Mouse (Mus musculus) hindbrain, embryonic 16.5 days (tissue): ENCODE measurements around the gene Pak3. TPM values are rescaled to one million over a fixed set of nuclear protein-coding genes. Genes with fewer than 3 reads are reported as not detected.

Experiments used
- ATAC-seq: fragments of 200-750 bp; cut with Nextera tagmentation; 2 replicates; pipeline ENCODE4 v1.8.0; 2017; ENCODE audit warnings: moderate TSS enrichment, moderate library complexity
- H3K27ac ChIP-seq: fragments of 300-500 bp; sonication (generic); 2 replicates; pipeline ENCODE4 v1.5.1; 2014; ENCODE audit warnings: low read depth, mild to moderate bottlenecking, control low read depth, low read length, moderate library complexity
- H3K27me3 ChIP-seq: fragments of 300-500 bp; sonication (generic); replicated peaks from 2 replicates; pipeline ENCODE4 v1.6.1; 2014; ENCODE audit warnings: low read length; ENCODE audit not compliant: control insufficient read depth, insufficient read depth
- H3K36me3 ChIP-seq: fragments of 300-500 bp; sonication (generic); 2 replicates; pipeline ENCODE4 v1.6.1; 2014; ENCODE audit warnings: mild to moderate bottlenecking, low read length, moderate library complexity, mixed read lengths; ENCODE audit not compliant: control insufficient read depth, insufficient read depth
- H3K4me1 ChIP-seq: fragments of 300-500 bp; sonication (generic); 2 replicates; pipeline ENCODE4 v1.6.1; 2014; ENCODE audit warnings: low read depth, low read length; ENCODE audit not compliant: control insufficient read depth, insufficient read depth
- H3K4me2 ChIP-seq: fragments of 300-500 bp; sonication (generic); 2 replicates; pipeline ENCODE4 v1.6.1; 2014; ENCODE audit warnings: mild to moderate bottlenecking, low read length, control low read depth, moderate library complexity
- H3K4me3 ChIP-seq: fragments of 300-500 bp; sonication (generic); 2 replicates; pipeline ENCODE4 v1.5.1; 2014; ENCODE audit warnings: mild to moderate bottlenecking, low read length, control low read depth, moderate library complexity
- H3K9ac ChIP-seq: fragments of 300-500 bp; sonication (generic); 2 replicates; pipeline ENCODE4 v1.6.1; 2014; ENCODE audit warnings: low read depth, mild to moderate bottlenecking, control low read depth, low read length, moderate library complexity
- H3K9me3 ChIP-seq: fragments of 300-500 bp; sonication (generic); 2 replicates; pipeline ENCODE4 v1.6.1; 2014; ENCODE audit warnings: mild to moderate bottlenecking, low read length, moderate library complexity; ENCODE audit not compliant: control insufficient read depth
- WGBS: fragments of 180-500 bp; shearing (Covaris S2); extraction: QIAGEN DNeasy Blood & Tissue Kit; methylation state at CpG from one replicate; pipeline ENCODE4 v1.1.7; 2014; 5-methylcytosine and 5-hydroxymethylcytosine counted together
- polyA plus RNA-seq: library from polyadenylated mRNA; unstranded; fragments of >200 nt; fragmentation: Nextera tagmentation; extraction: Ambion mirVana; gene quantifications from 2 replicates; pipeline ENCODE4 v1.2.1, GENCODE M21; 2015

Gene Pak3
- polyA plus RNA-seq, 1 experiment from 2014 or later, result 252 TPM

DNA sequence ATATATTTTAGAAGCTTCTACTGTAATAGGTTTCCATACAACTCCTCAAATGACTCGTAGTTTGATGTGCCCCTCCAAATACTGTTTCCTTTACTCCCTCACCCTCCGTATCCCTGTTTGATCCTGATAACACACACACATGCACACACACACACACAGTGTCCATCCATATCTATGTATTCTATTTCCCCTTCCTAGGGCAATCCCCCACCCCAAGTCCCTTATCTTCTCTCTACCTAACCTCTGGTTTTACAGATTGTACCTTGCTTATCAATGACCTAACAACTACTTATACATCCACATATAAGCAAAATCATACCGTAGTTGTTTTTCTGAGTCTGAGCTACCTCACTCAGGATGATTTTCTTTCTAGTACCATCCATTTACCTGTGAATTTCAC is 207.0 kb downstream of the Pak3 start:
- Histone ChIP-seq H3K27me3 (no peaks in the 10 kb centered on the region), H3K4me3 (no peak overlapping the region), H3K27ac (no peak overlapping the region), H3K36me3 (no peaks in the 10 kb centered on the region), H3K9me3 (no peaks in the 10 kb centered on the region), H3K4me2 (no peak overlapping the region), H3K4me1 (no peaks in the 10 kb centered on the region), H3K9ac (no peak overlapping the region)
- no peak for ATAC-seq
- 94% methylated on average over 3 of the region's 3 CpGs for whole genome bisulfite sequencing

DNA sequence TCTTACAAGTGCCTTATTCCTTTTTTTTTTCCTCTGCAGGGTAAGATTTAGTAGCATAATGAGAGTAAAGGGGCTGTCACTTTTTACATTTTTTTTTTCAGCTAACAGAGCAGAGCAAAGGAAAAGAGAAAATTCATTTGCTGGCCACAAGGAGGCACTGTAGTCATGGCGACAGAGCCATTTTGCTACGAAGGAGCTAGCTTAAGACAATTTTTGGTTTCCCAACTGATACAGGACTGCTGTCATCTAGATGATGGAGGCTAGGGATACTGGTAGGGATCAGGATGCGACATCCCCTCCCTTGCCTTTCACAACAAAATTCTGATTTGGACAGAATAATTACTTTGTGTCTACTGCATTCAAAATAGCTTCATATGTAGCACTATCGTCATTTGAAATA is 217.6 kb downstream of the Pak3 start:
- Histone ChIP-seq H3K27me3 (no peaks in the 10 kb centered on the region), H3K9me3 (no peaks in the 10 kb centered on the region), H3K36me3 (no peaks in the 10 kb centered on the region), H3K27ac (no peak overlapping the region), H3K4me2 (no peak overlapping the region), H3K4me3 (no peak overlapping the region), H3K9ac (no peak overlapping the region), H3K4me1 (no peaks in the 10 kb centered on the region)
- whole genome bisulfite sequencing, result 34% methylated on average over 4 of the region's 4 CpGs
- ATAC-seq, result no peak

DNA sequence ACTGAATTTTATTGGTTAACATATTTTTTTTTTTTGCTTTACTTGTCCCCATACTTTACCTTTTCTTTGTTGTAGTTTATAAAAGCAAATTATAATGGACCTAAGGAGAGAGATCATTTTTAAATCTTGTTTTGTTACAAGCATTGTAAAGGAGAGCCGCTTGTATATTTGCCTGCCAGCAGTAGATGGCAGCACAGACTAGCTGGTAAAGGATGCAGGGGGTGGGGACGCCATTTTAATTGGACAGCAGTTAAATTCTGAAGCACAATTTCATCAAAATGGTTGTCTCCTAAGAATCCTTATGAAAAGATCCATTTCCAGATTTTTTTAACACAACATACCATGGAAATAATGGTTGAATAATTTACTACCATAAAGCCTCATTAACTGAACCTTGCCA is 220.8 kb downstream of the Pak3 start:
- H3K4me3 ChIP-seq, result no peak overlapping the region
- H3K9ac ChIP-seq, result no peak overlapping the region
- H3K9me3 ChIP-seq, result no peaks in the 10 kb centered on the region
- H3K4me2 ChIP-seq, result no peak overlapping the region
- no peaks in the 10 kb centered on the region for H3K4me1 ChIP-seq
- no peaks in the 10 kb centered on the region for H3K36me3 ChIP-seq
- WGBS, result 24% methylated on average over 2 of the region's 2 CpGs
- no peak overlapping the region for H3K27ac ChIP-seq
- ATAC-seq, result no peak
- H3K27me3 ChIP-seq, result no peaks in the 10 kb centered on the region

DNA sequence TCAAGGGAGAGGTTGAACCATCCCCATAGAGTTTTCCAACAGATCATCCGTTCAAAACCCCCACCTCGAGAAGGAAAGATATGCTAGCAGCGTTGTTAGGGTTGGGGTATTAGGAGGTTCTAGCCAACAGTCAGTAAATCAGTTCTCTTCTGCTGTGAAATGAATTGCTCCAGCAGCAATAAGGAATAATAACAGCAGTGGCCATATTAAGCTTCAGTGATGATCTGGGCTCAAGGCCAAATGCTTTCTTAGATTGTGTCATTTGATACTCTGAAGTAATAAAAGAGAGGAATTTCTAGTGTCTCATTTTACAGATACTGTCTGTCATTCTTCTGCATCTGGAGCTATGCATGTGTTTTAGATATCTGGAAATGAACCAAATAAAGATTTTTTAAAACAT is 244.2 kb downstream of the Pak3 start:
- Histone ChIP-seq H3K4me1 (no peaks in the 10 kb centered on the region), H3K9me3 (no peaks in the 10 kb centered on the region), H3K4me3 (no peak overlapping the region), H3K27ac (no peak overlapping the region), H3K36me3 (no peaks in the 10 kb centered on the region), H3K4me2 (no peak overlapping the region), H3K9ac (no peak overlapping the region), H3K27me3 (no peaks in the 10 kb centered on the region)
- 75% methylated on average over 3 of the region's 3 CpGs for WGBS
- no peak for ATAC-seq

DNA sequence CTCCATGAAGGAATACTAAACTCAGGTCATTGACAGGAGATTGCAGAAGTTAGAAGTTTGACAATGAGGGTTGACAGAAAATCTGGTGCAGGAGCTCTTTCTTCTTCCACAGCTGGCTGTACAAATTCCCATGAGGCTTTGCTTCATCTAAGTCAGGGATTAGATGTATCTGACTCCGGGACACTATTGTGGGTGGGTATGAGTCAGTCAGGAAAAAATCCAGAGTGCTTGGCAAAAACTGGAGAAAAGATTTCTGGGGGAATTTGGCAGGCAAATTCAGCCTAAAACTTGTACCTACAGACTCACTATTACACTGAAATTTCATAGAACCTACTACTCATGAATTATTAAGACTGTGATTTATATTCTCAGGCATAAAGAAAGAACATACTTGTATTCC is 297.6 kb downstream of the Pak3 start:
- no peak overlapping the region for H3K9ac ChIP-seq
- H3K9me3 ChIP-seq, result no peaks in the 10 kb centered on the region
- WGBS, result 71% methylated on average over 1 of the region's 1 CpGs

DNA sequence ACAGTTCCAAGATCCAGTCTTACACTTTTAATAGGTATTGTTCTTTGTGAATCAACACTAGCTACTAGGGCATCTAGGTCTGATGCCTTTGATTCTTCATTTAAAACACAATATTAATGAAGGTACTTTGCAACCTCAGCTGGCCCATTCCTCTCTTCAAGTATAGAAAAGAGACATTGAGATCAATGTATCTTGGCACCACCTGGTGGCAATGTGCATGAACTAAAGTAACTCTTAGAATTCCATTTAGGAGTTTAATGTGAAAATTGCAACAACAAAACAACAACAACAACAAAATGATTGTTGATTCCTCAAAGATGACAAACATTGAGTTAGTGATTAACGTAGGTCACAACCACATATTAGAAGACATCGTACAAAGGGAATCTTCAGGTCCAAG is 300.6 kb downstream of the Pak3 start:
- Histone ChIP-seq H3K4me3 (no peak overlapping the region), H3K9me3 (no peaks in the 10 kb centered on the region), H3K36me3 (no peaks in the 10 kb centered on the region), H3K4me1 (no peaks in the 10 kb centered on the region), H3K27ac (no peak overlapping the region), H3K4me2 (no peak overlapping the region), H3K27me3 (no peaks in the 10 kb centered on the region), H3K9ac (no peak overlapping the region)
- 89% methylated on average over 2 of the region's 2 CpGs for WGBS
- no peak for ATAC-seq

More for the DNA sequence above, 297.6 kb downstream of the Pak3 start:
- Histone ChIP-seq H3K4me2 (no peak overlapping the region), H3K4me3 (no peak overlapping the region), H3K27ac (no peak overlapping the region), H3K36me3 (no peaks in the 10 kb centered on the region), H3K27me3 (no peaks in the 10 kb centered on the region), H3K4me1 (no peaks in the 10 kb centered on the region)
- no peak for ATAC-seq

DNA sequence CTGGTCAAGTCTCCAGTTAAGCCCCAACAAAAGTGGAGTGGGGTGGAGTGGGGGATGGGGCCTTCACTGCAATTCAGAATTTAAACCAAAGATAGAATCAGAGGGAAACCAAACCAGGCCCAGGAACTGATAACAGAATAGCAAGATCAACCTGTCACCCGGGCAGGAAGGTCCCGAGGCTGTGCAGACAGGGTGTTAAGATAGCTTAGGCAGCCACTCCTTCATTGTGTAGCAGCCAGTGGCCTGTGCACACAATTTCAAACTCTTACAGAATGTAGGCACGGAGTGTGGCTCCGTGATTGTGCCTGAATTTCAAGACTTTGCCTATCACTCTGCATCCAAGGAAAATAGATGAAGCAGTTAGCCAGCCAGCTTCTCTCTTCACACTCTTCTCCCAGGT is 308.1 kb downstream of the Pak3 start:
- Histone ChIP-seq H3K9ac (no peak overlapping the region), H3K4me1 (no peaks in the 10 kb centered on the region), H3K4me3 (no peak overlapping the region), H3K27ac (no peak overlapping the region), H3K36me3 (no peaks in the 10 kb centered on the region), H3K9me3 (no peaks in the 10 kb centered on the region), H3K4me2 (no peak overlapping the region), H3K27me3 (no peaks in the 10 kb centered on the region; the same call in 1 of the 2 replicates)
- WGBS, result 81% methylated on average over 4 of the region's 4 CpGs
- no peak for ATAC-seq

DNA sequence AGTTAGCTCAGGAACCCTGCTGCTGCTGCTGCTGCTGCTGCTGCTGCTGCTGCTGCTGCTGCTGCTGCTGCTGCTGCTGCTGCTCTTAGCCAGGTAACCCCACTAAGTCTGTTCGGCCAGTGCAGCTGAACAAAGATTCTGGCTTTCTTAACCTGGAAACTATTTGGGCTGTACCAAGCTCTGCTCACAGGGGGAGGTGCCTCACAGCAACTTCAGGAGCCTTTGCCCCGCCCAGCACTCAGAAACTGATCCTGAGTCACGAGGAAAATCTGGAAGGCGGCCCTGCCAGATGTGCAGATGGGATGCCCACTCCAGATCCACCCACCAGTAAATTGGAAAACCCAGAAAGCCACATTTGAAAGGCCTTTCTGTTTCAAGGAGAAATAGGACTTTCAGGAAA is 308.8 kb downstream of the Pak3 start, which contains the start of gene Capn6:
Gene Capn6 (minus strand): TSS at position 203 of the 400 bp plus-strand sequence.
- ATAC-seq, result no peak
- 74% methylated on average over 4 of the region's 4 CpGs for WGBS
- H3K4me3 ChIP-seq, result no peak within 1 kb of the TSS

DNA sequence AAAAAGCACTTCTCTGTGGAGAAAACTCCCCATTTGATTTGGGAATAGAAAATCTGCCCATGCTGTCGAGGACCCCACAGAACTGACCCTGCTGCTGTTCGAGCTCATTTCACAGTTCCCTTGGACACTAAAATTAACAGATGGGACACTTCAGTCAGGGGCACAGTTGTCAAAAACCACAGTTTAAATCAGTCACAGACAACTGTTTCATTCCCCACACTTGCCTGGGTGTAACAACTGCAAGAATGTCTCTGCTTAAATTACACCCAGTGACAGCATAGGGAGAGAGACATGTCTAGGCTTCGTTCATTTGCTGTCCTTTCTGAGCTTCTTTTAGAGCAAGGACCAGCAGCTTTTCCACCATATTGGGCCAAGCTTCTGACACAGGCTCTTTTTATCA is 328.2 kb downstream of the Pak3 start:
- Histone ChIP-seq H3K4me1 (no peaks in the 10 kb centered on the region), H3K27me3 (no peaks in the 10 kb centered on the region), H3K9me3 (no peaks in the 10 kb centered on the region), H3K36me3 (no peaks in the 10 kb centered on the region), H3K4me2 (no peak overlapping the region), H3K4me3 (no peak overlapping the region), H3K9ac (no peak overlapping the region), H3K27ac (no peak overlapping the region)
- 80% methylated on average over 3 of the region's 3 CpGs for whole genome bisulfite sequencing
- no peak for ATAC-seq

More for the DNA sequence above, 308.8 kb downstream of the Pak3 start, which contains the start of gene Capn6:
- Histone ChIP-seq H3K4me2 (no peak within 1 kb of the TSS), H3K9ac (no peak within 1 kb of the TSS), H3K36me3 (no peaks in the 10 kb centered on the region), H3K27ac (no peak within 1 kb of the TSS), H3K4me1 (no peaks in the 10 kb centered on the region), H3K27me3 (no peaks in the 10 kb centered on the region; the same call in 1 of the 2 replicates), H3K9me3 (no peaks in the 10 kb centered on the region)
